Mouse (Mus musculus): ENCODE data around the gene Polr1e.

DNA sequence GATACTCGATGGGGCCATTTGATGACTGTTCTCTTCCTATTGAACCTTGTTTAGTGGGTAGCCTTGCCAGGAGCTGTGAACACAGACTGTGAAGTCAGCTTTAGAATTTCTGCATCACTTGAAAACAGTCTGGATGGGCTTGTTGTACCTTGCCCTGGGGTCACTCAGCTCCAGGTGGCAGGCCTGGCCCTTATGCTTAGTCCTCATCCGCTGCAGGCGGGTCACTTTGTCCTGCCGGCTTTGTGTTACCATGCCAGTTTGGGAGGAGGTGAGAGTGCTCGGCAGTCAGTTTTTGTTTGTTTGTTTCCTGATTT, 36.5 kb upstream of the Polr1e start:
- TF ChIP-seq CTCF (IDR thresholded peaks at IDR 0.05; ENCODE audit: borderline replicate concordance, extremely low read depth, insufficient read depth, insufficient read length) (no peak), POLR2A (IDR thresholded peaks at IDR 0.05; ENCODE audit: borderline replicate concordance, extremely low read depth, insufficient read depth, insufficient read length, poor library complexity, severe bottlenecking) (no peak)
